Mouse (Mus musculus): ENCODE measurements around the gene Zbtb7b.
"Not testable (repeated sequence)": the region's sequence is repeated elsewhere in the genome, so short reads cannot be mapped to it uniquely, and the experiment has no call there.

Gene Zbtb7b

GRCm38 (mm10) chr3:89394006-89394893 is at the start of gene Zbtb7b:
Gene Zbtb7b, minus strand, starts transcription at chr3:89394776.
- DNase-seq (ENCODE audit: low spot score), result no peak

GRCm38 (mm10) chr3:89440691-89441090 is 46.1 kb upstream of the Zbtb7b start:
- DNase-seq (ENCODE audit: low spot score), result no peak

GRCm38 (mm10) chr3:89437269-89437668 is 42.7 kb upstream of the Zbtb7b start:
- DNase-seq (ENCODE audit: low spot score), result no peak

- DNase-seq (ENCODE audit: low spot score), result peak; percentile 55
Observed at GRCm38 (mm10) chr3:89436176-89437113, 41.9 kb upstream of the Zbtb7b start, which contains the start of gene Pbxip1. Gene Pbxip1, plus strand, starts transcription at chr3:89436706.

GRCm38 (mm10) chr3:89435041-89435440 is 40.5 kb upstream of the Zbtb7b start:
- DNase-seq (ENCODE audit: low spot score), result no peak

GRCm38 (mm10) chr3:89434532-89434931 is 40.0 kb upstream of the Zbtb7b start:
- DNase-seq (ENCODE audit: low spot score), result no peak

GRCm38 (mm10) chr3:89432606-89433005 is 38.0 kb upstream of the Zbtb7b start:
- DNase-seq (ENCODE audit: low spot score), result no peak

GRCm38 (mm10) chr3:89430171-89431159 is 35.9 kb upstream of the Zbtb7b start, which contains the start of gene Pygo2:
Gene Pygo2, plus strand, starts transcription at chr3:89430214.
- peak; percentile 94 for DNase-seq (ENCODE audit: low spot score)

- DNase-seq (ENCODE audit: low spot score), result not testable (repeated sequence)
Observed at GRCm38 (mm10) chr3:89429021-89429420, 34.4 kb upstream of the Zbtb7b start.

- DNase-seq (ENCODE audit: low spot score), result no peak
Observed at GRCm38 (mm10) chr3:89425876-89426275, 31.3 kb upstream of the Zbtb7b start.

GRCm38 (mm10) chr3:89425141-89425525 is 30.6 kb upstream of the Zbtb7b start:
- no peak for DNase-seq (ENCODE audit: low spot score)

GRCm38 (mm10) chr3:89424416-89425140 is 30.0 kb upstream of the Zbtb7b start:
- DNase-seq (ENCODE audit: low spot score), result no peak

- no peak for DNase-seq (ENCODE audit: low spot score)
Observed at GRCm38 (mm10) chr3:89422556-89423205, 28.1 kb upstream of the Zbtb7b start.

- DNase-seq (ENCODE audit: low spot score), result no peak
Observed at GRCm38 (mm10) chr3:89421810-89422473, 27.4 kb upstream of the Zbtb7b start.

GRCm38 (mm10) chr3:89421002-89421774 is 26.6 kb upstream of the Zbtb7b start:
- peak; percentile 76 for DNase-seq (ENCODE audit: low spot score)

- DNase-seq (ENCODE audit: low spot score), result no peak
Observed at GRCm38 (mm10) chr3:89420421-89420820, 25.8 kb upstream of the Zbtb7b start.

GRCm38 (mm10) chr3:89419981-89420380 is 25.4 kb upstream of the Zbtb7b start:
- DNase-seq (ENCODE audit: low spot score), result no peak

GRCm38 (mm10) chr3:89419571-89419970 is 25.0 kb upstream of the Zbtb7b start:
- DNase-seq (ENCODE audit: low spot score), result no peak

GRCm38 (mm10) chr3:89418861-89419250 is 24.3 kb upstream of the Zbtb7b start:
- DNase-seq (ENCODE audit: low spot score), result no peak
